Mouse (Mus musculus) midbrain, embryonic 14.5 days (tissue): ENCODE measurements around the gene Kcne1. TPM values are rescaled to one million over a fixed set of nuclear protein-coding genes. Genes with fewer than 3 reads are reported as not detected.

Source experiments
- polyA plus RNA-seq: library from polyadenylated mRNA; unstranded; fragments of >200 nt; fragmentation: Nextera tagmentation; extraction: Ambion mirVana; gene quantifications from 2 replicates; pipeline ENCODE4 v1.2.1, GENCODE M21; 2014

Gene Kcne1
- polyA plus RNA-seq, 1 experiment from 2014 or later = not detected

Other genes starting within 250 kb of the Kcne1 start
- gene Kcne2, start 67.1 kb downstream of the Kcne1 start, polyA plus RNA-seq = 0.53 and 3.0 TPM in 2 replicates
- 71.6 and 75.9 TPM in 2 replicates for gene Smim11, start 58.2 kb downstream of the Kcne1 start, polyA plus RNA-seq
- gene Fam243, start 38.0 kb downstream of the Kcne1 start, polyA plus RNA-seq = not detected in 2 replicates
- gene Rcan1, start 111.4 kb upstream of the Kcne1 start, polyA plus RNA-seq = 63.4 and 71.1 TPM in 2 replicates
- 0.91 TPM in 1 of 2 replicates, not detected in the other for gene Clic6, start 126.3 kb upstream of the Kcne1 start, polyA plus RNA-seq